Mouse (Mus musculus) lung, postnatal 0 days (tissue): ENCODE measurements around the gene Anxa9. TPM values are rescaled to one million over a fixed set of nuclear protein-coding genes. Genes with fewer than 3 reads are reported as not detected.

Experiments used
- ATAC-seq: fragments of 200-750 bp; cut with Nextera tagmentation; 2 replicates; pipeline ENCODE4 v1.8.0; 2017; ENCODE audit warnings: moderate library complexity
- DNase-seq: peaks from one replicate; pipeline ENCODE4 v3.0.0-alpha.2; 2016; ENCODE audit warnings: low spot score
- H3K27ac ChIP-seq: fragments of 300-500 bp; sonication (generic); 2 replicates; pipeline ENCODE4 v1.5.1; 2014; ENCODE audit warnings: antibody characterized with exemption, mild to moderate bottlenecking, low read length, mixed read lengths
- H3K27me3 ChIP-seq: fragments of 300-500 bp; sonication (generic); replicated peaks from 2 replicates; pipeline ENCODE4 v1.6.1; 2014; ENCODE audit warnings: low read length, mixed read lengths; ENCODE audit not compliant: insufficient read depth
- H3K36me3 ChIP-seq: fragments of 300-500 bp; sonication (generic); 2 replicates; pipeline ENCODE4 v1.6.1; 2014; ENCODE audit warnings: low read length, mixed read lengths; ENCODE audit not compliant: insufficient read depth
- H3K4me1 ChIP-seq: fragments of 300-500 bp; sonication (generic); 2 replicates; pipeline ENCODE4 v1.6.1; 2014; ENCODE audit warnings: antibody characterized with exemption, low read depth, low read length, mixed read lengths; ENCODE audit not compliant: insufficient read depth
- H3K4me2 ChIP-seq: fragments of 300-500 bp; sonication (generic); replicated peaks from 2 replicates; pipeline ENCODE4 v1.6.1; 2014; ENCODE audit warnings: low read depth, mild to moderate bottlenecking, low read length, moderate library complexity, mixed read lengths
- H3K4me3 ChIP-seq: fragments of 300-500 bp; sonication (generic); 2 replicates; pipeline ENCODE4 v1.5.1; 2014; ENCODE audit warnings: low read depth, low read length
- H3K9ac ChIP-seq: fragments of 300-500 bp; sonication (generic); replicated peaks from 2 replicates; pipeline ENCODE4 v1.6.1; 2014; ENCODE audit warnings: low read depth, mild to moderate bottlenecking
- H3K9me3 ChIP-seq: fragments of 300-500 bp; sonication (generic); 2 replicates; pipeline ENCODE4 v1.6.1; 2016; ENCODE audit warnings: low read length, mixed read lengths
- CTCF ChIP-seq: IDR thresholded peaks from 2 replicates; pipeline ENCODE4 v1.5.1; 2016; ENCODE audit warnings: antibody characterized with exemption, mild to moderate bottlenecking
- EP300 ChIP-seq: IDR thresholded peaks from 2 replicates; pipeline ENCODE4 v1.6.1; 2016; ENCODE audit warnings: antibody characterized with exemption, mild to moderate bottlenecking, control low read depth
- WGBS: fragments of 180-500 bp; shearing (Covaris S2); extraction: QIAGEN DNeasy Blood & Tissue Kit; methylation state at CpG from one replicate; pipeline ENCODE4 v1.1.7; 2014; 5-methylcytosine and 5-hydroxymethylcytosine counted together
- polyA plus RNA-seq: library from polyadenylated mRNA; unstranded; fragments of >200 nt; fragmentation: Nextera tagmentation; extraction: Ambion mirVana; gene quantifications from 2 replicates; pipeline ENCODE4 v1.2.1, GENCODE M21; 2015

Gene Anxa9
- polyA plus RNA-seq, 1 experiment from 2014 or later = 1.4 TPM

DNA sequence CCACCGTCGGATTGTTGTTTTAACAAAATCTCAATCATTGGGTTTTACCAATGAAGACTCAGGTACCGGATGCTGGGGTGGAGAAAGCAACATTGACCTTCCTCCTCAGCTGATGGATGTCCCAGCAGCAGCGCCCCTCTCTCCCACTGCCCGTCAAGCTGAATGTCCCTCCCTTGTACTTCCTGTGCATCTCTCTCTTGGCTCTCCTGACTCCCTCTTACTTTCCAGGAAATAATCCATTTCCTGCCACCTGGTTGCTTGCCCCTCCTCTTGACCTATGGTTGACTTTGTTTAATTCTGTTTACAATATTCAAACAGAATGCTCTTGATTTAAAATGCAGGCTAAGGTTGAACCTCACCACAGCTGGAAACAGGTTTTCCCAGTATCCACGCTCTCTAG, 16.8 kb downstream of the Anxa9 start:
- H3K4me1 ChIP-seq = peaks cover 13% of the 10 kb centered on the region; the same call in 1 of the 2 replicates
- no peaks in the 10 kb centered on the region for H3K9me3 ChIP-seq
- TF ChIP-seq EP300 (no peak), CTCF (no peak)
- H3K9ac ChIP-seq = no peak overlapping the region
- no peak overlapping the region for H3K4me2 ChIP-seq
- H3K27ac ChIP-seq = no peak overlapping the region
- DNase-seq = no peak
- no peak for ATAC-seq
- H3K27me3 ChIP-seq = no peaks in the 10 kb centered on the region
- peaks cover 36% of the 10 kb centered on the region; the same call in 1 of the 2 replicates for H3K36me3 ChIP-seq
- WGBS = 55% methylated on average over 6 of the region's 6 CpGs
- H3K4me3 ChIP-seq = no peak overlapping the region

DNA sequence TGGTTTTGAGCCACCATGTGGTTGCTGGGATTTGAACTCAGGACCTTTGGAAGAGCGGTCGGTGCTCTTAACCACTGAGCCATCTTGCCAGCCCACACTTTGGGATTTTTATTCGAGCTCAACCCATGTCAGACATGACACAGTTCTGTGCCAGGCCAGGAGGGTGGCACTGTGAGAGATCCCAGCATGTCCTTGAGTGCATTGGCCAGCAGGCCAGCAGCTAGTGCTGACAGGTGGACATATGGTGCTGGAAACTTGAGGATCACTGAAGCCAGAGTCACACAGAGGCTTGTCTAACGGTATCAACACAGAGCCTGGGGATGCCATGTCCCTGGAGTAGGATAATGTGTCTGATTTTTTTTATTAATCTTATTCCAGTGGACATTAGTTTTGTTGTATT, 17.6 kb downstream of the Anxa9 start:
- Histone ChIP-seq H3K9me3 (no peaks in the 10 kb centered on the region), H3K27me3 (no peaks in the 10 kb centered on the region), H3K9ac (no peak overlapping the region), H3K36me3 (peaks cover 30% of the 10 kb centered on the region; the same call in 1 of the 2 replicates), H3K27ac (no peak overlapping the region), H3K4me1 (peaks cover 13% of the 10 kb centered on the region; the same call in 1 of the 2 replicates), H3K4me3 (no peak overlapping the region), H3K4me2 (no peak overlapping the region)
- DNase-seq = no peak
- ATAC-seq = no peak
- 88% methylated on average over 4 of the region's 4 CpGs for WGBS
- TF ChIP-seq CTCF (no peak), EP300 (no peak)

DNA sequence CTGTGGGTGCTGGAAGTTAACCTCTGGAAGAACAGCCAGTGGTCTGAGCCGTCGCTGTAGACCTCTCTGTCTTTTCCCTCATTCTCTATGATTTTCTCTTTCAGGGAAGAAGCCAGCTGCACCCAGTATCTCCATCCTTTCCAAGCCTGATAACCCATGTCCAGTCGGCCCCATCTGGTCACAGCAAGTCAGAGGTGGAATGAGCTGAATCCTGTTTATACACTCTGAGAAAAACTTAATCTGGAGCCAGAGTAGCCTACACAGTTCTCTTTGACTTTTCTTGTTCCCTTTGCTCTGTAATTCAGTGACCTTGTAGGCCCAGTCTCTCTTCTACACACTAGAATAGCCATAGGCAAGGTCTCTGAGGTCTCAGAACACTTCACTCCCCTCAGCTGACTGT, 19.4 kb downstream of the Anxa9 start:
- ATAC-seq (no peak), DNase-seq (no peak)
- H3K36me3 ChIP-seq = peaks cover 20% of the 10 kb centered on the region; the same call in 1 of the 2 replicates
- 88% methylated on average over 3 of the region's 3 CpGs for WGBS
- H3K4me2 ChIP-seq = no peak overlapping the region
- H3K4me1 ChIP-seq = peaks cover 19% of the 10 kb centered on the region; the same call in 1 of the 2 replicates
- no peak overlapping the region for H3K9ac ChIP-seq
- H3K27ac ChIP-seq = no peak overlapping the region
- no peaks in the 10 kb centered on the region for H3K27me3 ChIP-seq
- TF ChIP-seq CTCF = no peak
- TF ChIP-seq EP300 = no peak
- H3K9me3 ChIP-seq = no peaks in the 10 kb centered on the region
- H3K4me3 ChIP-seq = no peak overlapping the region

DNA sequence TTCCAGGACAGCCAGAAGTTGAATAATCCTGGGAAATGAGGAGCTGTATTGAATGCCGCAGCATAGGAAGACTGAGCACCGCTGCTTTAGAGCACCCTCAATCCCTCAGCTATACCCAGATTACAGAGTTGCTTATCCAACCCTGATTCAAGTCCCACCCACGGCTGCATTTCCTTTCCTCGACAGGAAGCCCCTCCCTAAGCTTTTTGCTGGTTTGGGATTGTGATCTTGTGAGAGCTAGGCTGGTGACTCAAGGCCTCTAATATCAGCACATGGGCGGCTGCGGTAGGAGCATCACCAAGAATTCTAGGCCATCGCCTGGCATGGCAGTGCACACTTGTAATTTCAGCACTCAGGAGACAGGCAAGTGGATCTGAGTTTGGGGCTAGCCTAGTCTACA, 20.5 kb downstream of the Anxa9 start:
- WGBS = 67% methylated on average over 7 of the region's 7 CpGs
- no peaks in the 10 kb centered on the region for H3K9me3 ChIP-seq
- no peak overlapping the region for H3K9ac ChIP-seq
- no peak overlapping the region for H3K4me3 ChIP-seq
- peaks cover 20% of the 10 kb centered on the region; the same call in 1 of the 2 replicates for H3K36me3 ChIP-seq
- no peaks in the 10 kb centered on the region for H3K27me3 ChIP-seq
- peak overlapping the region; percentile 35; the same call in 1 of the 2 replicates for H3K27ac ChIP-seq
- H3K4me2 ChIP-seq = no peak overlapping the region
- H3K4me1 ChIP-seq = peaks cover 19% of the 10 kb centered on the region; the same call in 1 of the 2 replicates
- no peak for ATAC-seq
- DNase-seq = peak; percentile 48
- TF ChIP-seq EP300 (peak; percentile 64), CTCF (no peak)

DNA sequence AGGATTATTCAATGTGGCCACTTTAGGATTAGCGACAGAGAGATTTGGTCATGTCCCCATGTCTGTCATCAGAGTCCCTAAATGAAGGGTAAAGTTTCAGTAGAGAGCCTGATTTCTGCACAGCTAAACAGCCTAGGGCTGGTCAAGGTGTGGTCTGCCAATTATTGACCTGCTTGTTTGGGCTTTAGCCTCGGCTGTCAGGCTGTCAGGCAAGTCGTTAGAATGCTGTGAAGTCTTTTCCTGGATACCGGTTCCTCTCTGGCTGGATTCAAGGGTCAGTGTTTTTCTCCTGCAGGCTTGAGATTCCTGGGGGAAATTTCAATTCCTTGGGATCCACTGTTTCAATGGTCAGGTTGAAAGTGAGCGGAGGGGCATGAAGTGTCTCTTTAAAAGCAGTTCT, 21.0 kb downstream of the Anxa9 start:
- ATAC-seq = no peak
- Histone ChIP-seq H3K36me3 (peaks cover 18% of the 10 kb centered on the region; the same call in 1 of the 2 replicates), H3K9ac (no peak overlapping the region), H3K9me3 (no peaks in the 10 kb centered on the region), H3K4me3 (no peak overlapping the region), H3K27me3 (no peaks in the 10 kb centered on the region), H3K4me2 (no peak overlapping the region), H3K27ac (peak overlapping the region; percentile 35; the same call in 1 of the 2 replicates), H3K4me1 (peaks cover 19% of the 10 kb centered on the region; the same call in 1 of the 2 replicates)
- TF ChIP-seq EP300 (no peak), CTCF (no peak)
- WGBS = 52% methylated on average over 5 of the region's 5 CpGs
- DNase-seq = no peak

DNA sequence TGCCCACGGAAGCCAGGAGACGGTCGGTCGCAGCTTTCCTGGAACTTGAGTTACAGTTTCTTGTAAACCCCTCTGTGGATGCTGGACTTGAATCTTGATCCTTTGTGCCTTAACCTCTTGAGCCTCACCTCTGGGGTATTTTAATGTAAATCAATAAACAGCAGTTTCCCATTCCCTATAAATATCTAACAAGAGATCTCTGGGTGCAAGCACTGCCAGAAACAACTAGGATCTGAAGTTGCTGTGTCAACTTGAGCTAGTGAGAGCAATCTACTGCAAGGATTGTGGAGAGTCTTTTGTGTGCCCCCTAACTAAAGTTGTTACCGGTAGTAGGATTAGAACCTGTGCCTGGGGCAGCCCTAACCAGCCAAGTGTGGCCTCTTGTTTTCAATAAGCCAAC, 21.6 kb downstream of the Anxa9 start:
- ATAC-seq = no peak
- no peak overlapping the region for H3K9ac ChIP-seq

More for the DNA sequence above, 21.6 kb downstream of the Anxa9 start:
- H3K9me3 ChIP-seq = no peaks in the 10 kb centered on the region
- peak overlapping the region; percentile 10; the same call in 1 of the 2 replicates for H3K27ac ChIP-seq
- no peak for DNase-seq
- H3K4me2 ChIP-seq = no peak overlapping the region
- H3K27me3 ChIP-seq = no peaks in the 10 kb centered on the region
- peaks cover 19% of the 10 kb centered on the region; the same call in 1 of the 2 replicates for H3K4me1 ChIP-seq
- TF ChIP-seq EP300 (no peak), CTCF (no peak)
- WGBS = 93% methylated on average over 5 of the region's 5 CpGs
- no peak overlapping the region for H3K4me3 ChIP-seq
- H3K36me3 ChIP-seq = peaks cover 18% of the 10 kb centered on the region; the same call in 1 of the 2 replicates
